Mouse (Mus musculus): Measurements from ENCODE around the gene Rnf224.

GRCm38 (mm10) chr2:25237522-25237921, 935 bp upstream of the Rnf224 start:
- TF ChIP-seq MYOG (IDR thresholded peaks at IDR 0.05; ENCODE audit: control insufficient read depth, extremely low read depth, insufficient read length) (no peak), CTCF (IDR thresholded peaks at IDR 0.05; ENCODE audit: control insufficient read depth, insufficient read depth, insufficient read length) (no peak)

Measured in C2C12 (cell line).